Mouse (Mus musculus) neural tube, embryonic 12.5 days (tissue): Measurements from ENCODE around the gene Tmem214. TPM values are rescaled to one million over a fixed set of nuclear protein-coding genes. Genes with fewer than 3 reads are reported as not detected.

Experiments used
- polyA plus RNA-seq: library from polyadenylated mRNA; unstranded; fragments of >200 nt; fragmentation: Nextera tagmentation; extraction: Ambion mirVana; gene quantifications from 2 replicates; pipeline ENCODE4 v1.2.1, GENCODE M21; 2016

The Tmem214 gene
- polyA plus RNA-seq, 1 experiment from 2014 or later = 61.4 TPM

Other genes starting within 250 kb of the Tmem214 start
- 25.5 and 25.8 TPM in 2 replicates for gene Slc35f6, start 220.1 kb upstream of the Tmem214 start, polyA plus RNA-seq
- 210 and 233 TPM in 2 replicates for gene Cenpa, start 201.2 kb upstream of the Tmem214 start, polyA plus RNA-seq
- gene Dpysl5, start 156.4 kb upstream of the Tmem214 start, polyA plus RNA-seq = 138 and 150 TPM in 2 replicates
- 79.8 and 80.1 TPM in 2 replicates for gene Mapre3, start 53.4 kb upstream of the Tmem214 start, polyA plus RNA-seq
- 27.5 and 29.0 TPM in 2 replicates for gene Agbl5, start 20.7 kb downstream of the Tmem214 start, polyA plus RNA-seq
- gene Ost4, start 39.8 kb downstream of the Tmem214 start, polyA plus RNA-seq = 294 and 304 TPM in 2 replicates
- gene Emilin1, start 45.4 kb downstream of the Tmem214 start, polyA plus RNA-seq = 63.7 and 75.3 TPM in 2 replicates
- 6.7 and 8.6 TPM in 2 replicates for gene Khk, start 53.4 kb downstream of the Tmem214 start, polyA plus RNA-seq
- 15.9 and 17.7 TPM in 2 replicates for gene Cgref1, start 77.6 kb downstream of the Tmem214 start, polyA plus RNA-seq
- 128 and 130 TPM in 2 replicates for gene Preb, start 92.3 kb downstream of the Tmem214 start, polyA plus RNA-seq
- not detected in 2 replicates for gene Tcf23, start 100.7 kb downstream of the Tmem214 start, polyA plus RNA-seq
- 119 and 125 TPM in 2 replicates for gene Atraid, start 180.3 kb downstream of the Tmem214 start, polyA plus RNA-seq
- 11.0 and 12.2 TPM in 2 replicates for gene Slc5a6, start 180.9 kb downstream of the Tmem214 start, polyA plus RNA-seq
- 24.2 and 30.1 TPM in 2 replicates for gene Cad, start 186.8 kb downstream of the Tmem214 start, polyA plus RNA-seq
- gene Dnajc5g, start 238.3 kb downstream of the Tmem214 start, polyA plus RNA-seq = not detected in 2 replicates
- gene Slc30a3, start 240.2 kb downstream of the Tmem214 start, polyA plus RNA-seq = 16.2 and 18.8 TPM in 2 replicates
- gene Trim54, start 248.7 kb downstream of the Tmem214 start, polyA plus RNA-seq = 0.79 and 0.88 TPM in 2 replicates